Mouse (Mus musculus): ENCODE measurements at regions not wholly inside any gene's neighbourhood (a gene's known extent, or its start where the extent isn't known, plus 50 kb on each side); places are given as distances from the start of the nearest gene placed in this dataset.

DNA sequence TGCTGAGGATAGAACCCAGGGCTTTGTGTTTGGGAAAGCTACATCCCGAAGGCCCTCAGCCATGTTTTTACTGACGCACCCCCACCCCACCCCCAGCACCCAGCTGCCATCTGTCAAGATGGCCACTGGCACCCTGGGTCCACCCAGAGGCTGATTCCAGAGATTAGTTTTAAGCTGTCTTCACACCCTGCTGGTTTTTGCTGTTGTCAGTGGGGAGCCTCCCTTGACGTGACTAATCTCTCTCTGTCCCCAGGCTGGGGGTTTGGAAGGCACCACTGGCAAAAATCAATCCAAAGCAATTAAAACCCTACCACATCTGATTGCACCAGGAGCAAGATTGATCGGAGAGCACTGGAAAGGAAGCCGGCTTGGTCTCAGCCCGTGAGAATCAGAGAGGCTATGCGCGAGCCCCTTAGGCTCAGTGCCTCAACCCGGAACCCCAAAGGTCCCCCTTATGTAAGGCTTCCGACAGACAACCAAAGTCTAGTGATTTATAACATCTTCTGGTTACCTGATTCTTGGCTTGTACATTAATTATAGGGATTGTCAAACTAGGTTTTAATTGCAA is 59.7 kb upstream of the Kazn start:
- DNase-seq = no peak

- no peak for DNase-seq
These were observed 53.6 kb upstream of the Kazn start for GRCm38 (mm10) chr4:142292760-142293159.

DNA sequence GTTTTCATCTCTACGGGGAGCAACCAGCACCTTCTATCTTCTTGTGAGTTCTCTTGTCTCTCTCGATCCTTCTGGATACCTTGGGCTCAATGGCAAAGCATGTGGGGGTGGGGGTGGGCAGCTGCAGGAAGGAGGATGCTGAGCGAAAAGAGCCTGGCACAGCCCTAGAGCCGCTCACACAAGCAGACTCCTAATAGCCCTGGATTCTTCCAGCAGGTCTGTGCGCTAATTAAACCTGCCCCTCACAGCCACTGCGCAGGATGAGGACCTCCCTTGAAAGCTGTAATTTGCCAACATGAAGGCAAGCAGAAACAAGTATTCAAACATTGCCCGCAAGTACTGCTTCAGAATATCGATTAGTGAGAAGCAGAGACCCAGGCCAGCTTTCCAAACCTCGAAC is 53.1 kb upstream of the Kazn start:
- DNase-seq = no peak

GRCm38 (mm10) chr4:142291366-142291765 is 52.2 kb upstream of the Kazn start:
- no peak for DNase-seq

All from heart, postnatal 4 days (tissue).